Mouse (Mus musculus) stomach, embryonic 15.5 days (tissue): ENCODE measurements around the gene Asb16. TPM values are rescaled to one million over a fixed set of nuclear protein-coding genes. Genes with fewer than 3 reads are reported as not detected.

Experiments
- ATAC-seq: fragments of 200-750 bp; cut with Nextera tagmentation; 2 replicates; pipeline ENCODE4 v1.8.0; 2017; ENCODE audit warnings: low read depth, moderate number of reproducible peaks, moderate TSS enrichment; ENCODE audit not compliant: insufficient read depth, low FRiP score
- H3K27ac ChIP-seq: fragments of 300-500 bp; sonication (generic); 2 replicates; pipeline ENCODE4 v1.5.1; 2015; ENCODE audit warnings: mild to moderate bottlenecking, inconsistent platforms
- H3K27me3 ChIP-seq: fragments of 300-500 bp; sonication (generic); replicated peaks from 2 replicates; pipeline ENCODE4 v1.6.1; 2015; ENCODE audit warnings: inconsistent platforms
- H3K36me3 ChIP-seq: fragments of 300-500 bp; sonication (generic); 2 replicates; pipeline ENCODE4 v1.6.1; 2015; ENCODE audit warnings: inconsistent platforms
- H3K4me1 ChIP-seq: fragments of 300-500 bp; sonication (generic); 2 replicates; pipeline ENCODE4 v1.6.1; 2015; ENCODE audit warnings: inconsistent platforms
- H3K4me2 ChIP-seq: fragments of 300-500 bp; sonication (generic); 2 replicates; pipeline ENCODE4 v1.6.1; 2015; ENCODE audit warnings: mild to moderate bottlenecking, inconsistent platforms
- H3K4me3 ChIP-seq: fragments of 300-500 bp; sonication (generic); replicated peaks from 2 replicates; pipeline ENCODE4 v1.5.1; 2015; ENCODE audit warnings: inconsistent platforms
- H3K9ac ChIP-seq: fragments of 300-500 bp; sonication (generic); 2 replicates; pipeline ENCODE4 v1.6.1; 2015; ENCODE audit warnings: inconsistent platforms
- H3K9me3 ChIP-seq: fragments of 300-500 bp; sonication (generic); 2 replicates; pipeline ENCODE4 v1.6.1; 2016; ENCODE audit warnings: inconsistent platforms
- WGBS: fragments of 180-500 bp; shearing (Covaris S2); methylation state at CpG from one replicate; pipeline ENCODE4 v1.1.7; 2015; 5-methylcytosine and 5-hydroxymethylcytosine counted together
- polyA plus RNA-seq: library from polyadenylated mRNA; unstranded; fragments of >200 nt; fragmentation: Nextera tagmentation; extraction: Ambion mirVana; gene quantifications from 2 replicates; pipeline ENCODE4 v1.2.1, GENCODE M21; 2015

Asb16 gene
- polyA plus RNA-seq = 0.09 TPM in 1 of 2 replicates, not detected in the other

GRCm38 (mm10) chr11:102268520-102269244 lies at the start of gene Asb16:
Asb16 (plus strand) TSS chr11:102268743.
- Histone ChIP-seq H3K27me3 (no peaks in the 10 kb centered on the region), H3K36me3 (no peaks in the 10 kb centered on the region), H3K9me3 (no peaks in the 10 kb centered on the region), H3K4me3 (no peak within 1 kb of the TSS), H3K4me1 (peaks cover 5% of the 10 kb centered on the region; the same call in 1 of the 2 replicates), H3K27ac (no peak within 1 kb of the TSS), H3K4me2 (no peak within 1 kb of the TSS), H3K9ac (no peak within 1 kb of the TSS)
- 87% methylated on average over 12 of the region's 12 CpGs for WGBS
- no peak for ATAC-seq

DNA sequence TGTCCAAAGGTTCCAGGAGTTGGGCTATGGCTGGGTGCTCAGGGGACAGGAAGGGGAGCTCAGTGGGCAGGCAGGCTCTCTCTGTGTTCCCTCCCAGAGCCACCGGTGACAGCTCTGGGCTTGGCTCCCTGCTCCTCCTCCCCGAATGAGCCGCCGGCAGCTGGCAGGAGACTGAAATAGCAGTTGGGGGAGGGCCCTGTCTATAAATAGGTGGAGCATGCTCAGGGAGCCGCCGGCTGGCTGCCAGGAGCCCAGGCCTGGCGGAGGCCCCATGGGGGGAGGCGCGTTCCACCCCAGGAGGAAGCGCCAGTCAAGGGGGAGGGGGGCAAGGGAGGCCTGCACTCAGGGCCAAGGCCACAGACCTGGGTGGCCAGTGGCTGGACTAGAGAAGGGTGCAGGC lies 49.8 kb upstream of the Asb16 start:
- Histone ChIP-seq H3K27ac (peak overlapping the region; percentile 93), H3K36me3 (no peaks in the 10 kb centered on the region; the same call in 1 of the 2 replicates), H3K27me3 (no peaks in the 10 kb centered on the region), H3K4me2 (peak overlapping the region; percentile 92), H3K4me3 (peak overlapping the region; percentile 51), H3K9me3 (no peaks in the 10 kb centered on the region), H3K4me1 (peaks cover 73% of the 10 kb centered on the region), H3K9ac (peak overlapping the region; percentile 13)
- WGBS = 3% methylated on average over 10 of the region's 10 CpGs
- peak; percentile 85 for ATAC-seq

DNA sequence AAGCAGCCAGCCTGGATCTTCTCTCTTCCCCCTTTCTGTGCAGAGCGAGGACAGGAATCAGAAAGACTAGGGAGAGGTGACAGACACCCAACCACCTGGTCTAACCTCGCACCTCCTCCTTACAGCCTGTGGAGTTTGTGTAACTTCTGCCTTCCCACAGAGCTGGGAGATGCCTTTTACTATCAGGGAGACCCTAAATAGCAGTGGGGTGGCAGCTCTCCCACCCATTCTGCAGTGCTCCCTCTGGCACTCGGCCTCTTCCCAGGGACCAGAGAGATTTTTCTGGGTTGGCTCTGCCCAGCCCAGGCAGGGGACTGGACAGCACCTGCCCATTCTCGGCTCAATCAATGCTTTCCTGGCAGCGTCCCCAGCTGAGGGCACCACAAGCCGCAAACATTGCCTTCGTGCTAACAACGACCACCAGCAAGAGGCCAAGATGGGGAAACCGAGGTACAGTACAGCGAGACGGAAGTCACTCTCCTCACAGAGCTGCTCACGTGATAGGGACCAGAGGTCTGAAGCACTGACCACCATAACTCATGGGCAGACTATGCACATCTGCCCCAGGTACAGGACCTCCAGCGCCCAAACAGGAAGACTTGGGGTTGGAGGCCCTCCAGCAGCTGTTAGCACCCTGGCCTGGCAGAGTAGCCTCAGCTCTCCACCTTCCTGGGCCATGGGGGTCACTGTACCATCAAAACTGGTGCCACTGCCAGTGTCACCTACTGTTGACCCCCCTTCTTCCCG lies 49.1 kb upstream of the Asb16 start:
- no peaks in the 10 kb centered on the region for H3K9me3 ChIP-seq
- peak overlapping the region; percentile 93 for H3K27ac ChIP-seq
- no peak for ATAC-seq
- H3K27me3 ChIP-seq = no peaks in the 10 kb centered on the region
- peaks cover 72% of the 10 kb centered on the region for H3K4me1 ChIP-seq
- H3K36me3 ChIP-seq = no peaks in the 10 kb centered on the region; the same call in 1 of the 2 replicates
- WGBS = 55% methylated on average over 14 of the region's 14 CpGs
- H3K4me3 ChIP-seq = 0 out of 2 replicates have a peak overlapping the region, but pooled peaks have one; percentile 6
- H3K4me2 ChIP-seq = peak overlapping the region; percentile 92
- H3K9ac ChIP-seq = no peak overlapping the region

DNA sequence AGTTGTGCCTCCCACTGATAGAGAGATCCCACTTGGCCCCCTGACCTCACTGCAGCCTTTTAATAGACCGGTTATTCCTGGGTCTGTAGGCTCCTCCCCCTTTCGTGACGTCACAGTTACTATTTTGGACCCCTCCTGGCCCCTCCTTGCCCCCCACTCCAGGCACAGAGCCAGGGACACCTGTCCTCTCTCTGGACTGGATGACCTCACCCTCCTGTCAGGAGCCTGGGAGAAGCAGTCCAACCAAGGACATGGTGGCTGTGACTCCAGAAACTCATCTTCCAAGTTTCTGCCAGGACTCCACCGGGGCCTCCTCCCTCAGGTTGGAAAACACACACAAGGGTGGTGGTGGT lies 48.6 kb upstream of the Asb16 start:
- Histone ChIP-seq H3K9ac (no peak overlapping the region), H3K27ac (peak overlapping the region; percentile 93), H3K36me3 (no peaks in the 10 kb centered on the region; the same call in 1 of the 2 replicates), H3K4me2 (no peak overlapping the region), H3K4me3 (no peak overlapping the region), H3K9me3 (no peaks in the 10 kb centered on the region), H3K4me1 (peaks cover 72% of the 10 kb centered on the region), H3K27me3 (no peaks in the 10 kb centered on the region)
- ATAC-seq = no peak
- WGBS = 57% methylated on average over 4 of the region's 4 CpGs

GRCm38 (mm10) chr11:102220451-102220850 lies 48.1 kb upstream of the Asb16 start:
- peak overlapping the region; percentile 93; the same call in 1 of the 2 replicates for H3K27ac ChIP-seq
- H3K4me3 ChIP-seq = no peak overlapping the region
- no peak overlapping the region for H3K9ac ChIP-seq
- no peaks in the 10 kb centered on the region for H3K27me3 ChIP-seq
- H3K4me2 ChIP-seq = no peak overlapping the region
- H3K36me3 ChIP-seq = no peaks in the 10 kb centered on the region; the same call in 1 of the 2 replicates
- ATAC-seq = no peak
- 50% methylated on average over 6 of the region's 6 CpGs for WGBS
- peaks cover 71% of the 10 kb centered on the region for H3K4me1 ChIP-seq
- H3K9me3 ChIP-seq = no peaks in the 10 kb centered on the region

DNA sequence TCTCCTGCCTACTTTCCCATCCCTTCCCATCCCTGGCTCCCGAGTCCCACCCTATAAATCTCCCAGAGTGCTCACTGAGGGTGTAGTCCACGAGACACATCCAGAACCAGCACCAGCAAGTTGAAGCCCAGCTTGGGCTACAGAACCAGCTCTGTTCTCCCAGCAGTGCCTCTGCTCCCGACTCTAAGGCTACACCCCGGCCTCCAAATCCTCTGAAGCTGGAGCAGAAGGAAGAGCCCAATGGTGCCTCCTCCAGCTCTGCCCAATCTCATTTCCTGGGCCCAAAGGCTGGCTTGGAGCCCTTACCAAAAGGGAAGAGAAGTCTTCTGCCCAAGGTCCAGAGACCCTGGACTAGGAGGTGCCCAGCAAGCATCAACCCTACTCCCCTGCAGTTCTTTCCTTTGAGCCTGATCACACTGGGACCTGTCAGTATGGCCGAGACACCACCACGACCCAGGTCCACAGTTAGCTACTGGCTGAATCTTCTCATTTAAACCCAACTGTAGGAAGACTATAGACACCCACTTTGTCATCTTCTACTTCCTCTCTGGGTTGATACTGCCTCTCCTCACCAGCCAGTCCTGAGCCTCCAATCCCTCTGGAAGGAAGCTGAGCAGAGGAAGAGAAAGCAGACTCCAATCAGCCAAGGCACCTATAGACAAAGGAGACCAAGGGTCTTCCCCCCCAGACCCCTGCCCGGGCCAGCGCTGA lies 47.1 kb upstream of the Asb16 start:
- H3K27me3 ChIP-seq = no peaks in the 10 kb centered on the region
- no peaks in the 10 kb centered on the region; the same call in 1 of the 2 replicates for H3K36me3 ChIP-seq
- H3K4me1 ChIP-seq = peaks cover 71% of the 10 kb centered on the region
- H3K9ac ChIP-seq = no peak overlapping the region
- H3K4me2 ChIP-seq = no peak overlapping the region
- ATAC-seq = no peak
- no peaks in the 10 kb centered on the region for H3K9me3 ChIP-seq
- no peak overlapping the region; the same call in 1 of the 2 replicates for H3K27ac ChIP-seq
- WGBS = 79% methylated on average over 8 of the region's 8 CpGs
- no peak overlapping the region for H3K4me3 ChIP-seq

GRCm38 (mm10) chr11:102221954-102222351 lies 46.6 kb upstream of the Asb16 start:
- Histone ChIP-seq H3K9me3 (no peaks in the 10 kb centered on the region), H3K4me1 (peaks cover 73% of the 10 kb centered on the region), H3K27ac (no peak overlapping the region), H3K27me3 (no peaks in the 10 kb centered on the region), H3K36me3 (no peaks in the 10 kb centered on the region; the same call in 1 of the 2 replicates), H3K4me3 (no peak overlapping the region), H3K9ac (no peak overlapping the region), H3K4me2 (no peak overlapping the region)
- 73% methylated on average over 8 of the region's 8 CpGs for WGBS
- ATAC-seq = no peak

- H3K4me3 ChIP-seq = no peak overlapping the region
- H3K27me3 ChIP-seq = no peaks in the 10 kb centered on the region
- H3K4me1 ChIP-seq = peaks cover 73% of the 10 kb centered on the region
- no peak overlapping the region for H3K9ac ChIP-seq
- ATAC-seq = no peak
- WGBS = 30% methylated on average over 6 of the region's 6 CpGs
- no peak overlapping the region for H3K4me2 ChIP-seq
- H3K9me3 ChIP-seq = no peaks in the 10 kb centered on the region
- H3K36me3 ChIP-seq = no peaks in the 10 kb centered on the region; the same call in 1 of the 2 replicates
- H3K27ac ChIP-seq = no peak overlapping the region
Observed at GRCm38 (mm10) chr11:102223166-102223565, 45.4 kb upstream of the Asb16 start.

GRCm38 (mm10) chr11:102224686-102225085 lies 43.9 kb upstream of the Asb16 start:
- Histone ChIP-seq H3K4me1 (peaks cover 73% of the 10 kb centered on the region), H3K27ac (0 out of 2 replicates have a peak overlapping the region, but pooled peaks have one; percentile 28), H3K36me3 (no peaks in the 10 kb centered on the region; the same call in 1 of the 2 replicates), H3K9me3 (no peaks in the 10 kb centered on the region), H3K9ac (no peak overlapping the region), H3K4me2 (peak overlapping the region; percentile 46), H3K4me3 (no peak overlapping the region; the same call in 1 of the 2 replicates), H3K27me3 (no peaks in the 10 kb centered on the region)
- no peak for ATAC-seq
- 17% methylated on average over 22 of the region's 22 CpGs for WGBS

DNA sequence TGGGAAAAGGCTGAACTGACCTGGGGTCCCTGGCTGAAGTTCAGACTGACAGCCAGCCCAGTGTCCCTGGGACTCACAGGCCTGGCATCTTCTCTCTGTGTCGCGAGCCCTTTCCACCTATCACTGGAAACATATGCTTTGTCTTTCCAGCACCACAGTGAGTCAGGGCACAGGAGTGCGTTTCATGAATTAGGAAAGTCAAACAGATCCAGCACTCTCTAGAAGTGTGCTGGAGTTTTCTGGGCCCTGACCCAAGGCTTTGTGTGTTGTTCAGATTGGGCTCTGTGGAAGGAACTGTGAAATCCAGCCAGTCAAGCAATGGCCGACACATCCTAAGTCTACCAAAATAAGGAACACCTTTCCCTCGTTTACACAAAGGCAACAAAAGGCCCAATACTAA lies 43.3 kb upstream of the Asb16 start:
- no peak for ATAC-seq
- Histone ChIP-seq H3K36me3 (no peaks in the 10 kb centered on the region; the same call in 1 of the 2 replicates), H3K4me2 (no peak overlapping the region), H3K4me1 (peaks cover 67% of the 10 kb centered on the region), H3K27me3 (no peaks in the 10 kb centered on the region), H3K27ac (0 out of 2 replicates have a peak overlapping the region, but pooled peaks have one; percentile 28), H3K9ac (no peak overlapping the region), H3K4me3 (no peak overlapping the region), H3K9me3 (no peaks in the 10 kb centered on the region)
- WGBS = 57% methylated on average over 5 of the region's 5 CpGs

DNA sequence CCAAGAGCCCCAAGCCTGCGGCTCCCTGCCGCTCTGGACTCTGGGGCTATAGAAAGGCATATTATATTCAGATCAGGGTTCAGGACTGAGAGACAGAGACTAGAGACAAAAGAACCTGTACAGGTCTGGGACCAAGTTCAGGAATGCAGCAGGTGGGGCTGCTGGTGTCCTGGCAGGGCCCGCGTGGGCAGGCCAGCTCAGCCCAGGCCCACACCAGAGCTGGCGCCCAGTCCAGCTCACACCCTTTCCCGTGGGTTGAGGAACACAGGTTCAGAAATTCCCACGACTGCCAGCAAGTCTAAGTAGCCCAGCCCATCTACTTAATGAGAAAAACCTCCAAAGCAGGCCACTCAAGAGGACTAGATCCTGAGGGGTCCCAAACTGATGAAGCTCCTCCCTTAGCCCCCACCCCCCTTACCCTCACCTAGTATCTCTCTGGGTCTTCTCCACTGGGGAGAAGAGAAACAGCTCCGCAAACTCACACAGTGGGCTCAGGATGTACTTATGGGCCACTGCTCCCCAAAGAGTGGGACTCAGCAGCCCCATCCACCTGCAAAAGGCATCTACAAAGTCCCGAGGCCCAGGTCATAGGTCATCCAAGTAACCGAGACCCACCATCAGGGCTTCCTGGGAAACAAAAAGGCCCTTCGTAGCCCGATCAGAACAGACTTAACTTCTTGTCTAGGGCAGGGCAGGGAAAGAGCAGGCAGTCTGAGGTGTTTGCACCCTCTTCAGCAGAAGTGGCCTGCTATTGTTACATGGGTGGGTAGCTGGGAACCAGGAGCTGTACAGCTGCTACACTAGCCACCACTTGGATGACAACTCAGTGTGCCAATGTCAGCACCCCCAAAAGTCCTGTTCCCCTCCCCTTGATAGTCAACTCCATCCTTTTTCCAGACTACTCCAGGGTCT lies 42.2 kb upstream of the Asb16 start:
- Histone ChIP-seq H3K27ac (no peak overlapping the region), H3K36me3 (no peaks in the 10 kb centered on the region; the same call in 1 of the 2 replicates), H3K27me3 (no peaks in the 10 kb centered on the region), H3K9ac (no peak overlapping the region), H3K4me1 (peaks cover 63% of the 10 kb centered on the region), H3K4me2 (no peak overlapping the region), H3K9me3 (no peaks in the 10 kb centered on the region), H3K4me3 (no peak overlapping the region)
- ATAC-seq = no peak
- 69% methylated on average over 12 of the region's 12 CpGs for WGBS
